Mouse (Mus musculus): ENCODE measurements around the gene Trpv2. TPM values are rescaled to one million over a fixed set of nuclear protein-coding genes. Genes with fewer than 3 reads are reported as not detected.

Trpv2 gene
- 1 to 10 TPM; 2.4 to 3.3 TPM for total RNA-seq (2021)

GRCm38 (mm10) chr11:62573959-62574702, at the start of gene Trpv2:
Trpv2 (plus strand) TSS chr11:62574486.
- no peak for DNase-seq (ENCODE audit: low spot score)
- intact Hi-C loops (cut with DNase I) = loop anchor here (2.0 kb wide), 1 partner anchor 177 kb away; no protein-coding TSS in a partner anchor

- DNase-seq (ENCODE audit: low spot score) = no peak
- intact Hi-C loops (cut with DNase I) = loop anchor here (5.0 kb wide), 2 partner anchors 40 to 80 kb away; partner anchors contain the start of genes Ncor1 and Pigl
These were observed 37.2 kb upstream of the Trpv2 start for GRCm38 (mm10) chr11:62537089-62537488.

GRCm38 (mm10) chr11:62537590-62537989, 36.7 kb upstream of the Trpv2 start:
- intact Hi-C loops (cut with DNase I) = loop anchor here (5.0 kb wide), 2 partner anchors 40 to 80 kb away; partner anchors contain the start of genes Ncor1 and Pigl
- DNase-seq (ENCODE audit: low spot score) = no peak

GRCm38 (mm10) chr11:62538321-62539088, 35.8 kb upstream of the Trpv2 start:
- intact Hi-C loops (cut with DNase I) = loop anchor here (5.0 kb wide), 2 partner anchors 39 to 81 kb away; partner anchors contain the start of genes Ncor1 and Pigl
- peak; percentile 20 for DNase-seq (ENCODE audit: low spot score)

GRCm38 (mm10) chr11:62539089-62539890, 35.0 kb upstream of the Trpv2 start, which contains the start of gene Cenpv:
Cenpv (minus strand) TSS chr11:62539261.
- intact Hi-C loops (cut with DNase I) = loop anchor here (5.0 kb wide), 2 partner anchors 38 to 82 kb away; partner anchors contain the start of genes Ncor1 and Pigl
- DNase-seq (ENCODE audit: low spot score) = peak; percentile 40

- intact Hi-C loops (cut with DNase I) = no loop called here
- DNase-seq (ENCODE audit: low spot score) = no peak
These were observed 34.1 kb upstream of the Trpv2 start for GRCm38 (mm10) chr11:62540167-62540566.

GRCm38 (mm10) chr11:62540969-62541368, 33.3 kb upstream of the Trpv2 start:
- DNase-seq (ENCODE audit: low spot score) = no peak
- intact Hi-C loops (cut with DNase I) = no loop called here

- intact Hi-C loops (cut with DNase I) = no loop called here
- no peak for DNase-seq (ENCODE audit: low spot score)
These were observed 32.7 kb upstream of the Trpv2 start for GRCm38 (mm10) chr11:62541581-62541980.

GRCm38 (mm10) chr11:62543991-62544390, 30.3 kb upstream of the Trpv2 start:
- intact Hi-C loops (cut with DNase I) = no loop called here
- DNase-seq (ENCODE audit: low spot score) = no peak

- peak; percentile 53 for DNase-seq (ENCODE audit: low spot score)
- intact Hi-C loops (cut with DNase I) = loop anchor here (2.0 to 10.0 kb wide), 3 partner anchors 53 to 615 kb away; partner anchors contain the start of genes Akap10, Ncor1 and Pigl
These were observed 24.5 kb upstream of the Trpv2 start for GRCm38 (mm10) chr11:62549782-62550181.

- intact Hi-C loops (cut with DNase I) = loop anchor here (2.0 to 10.0 kb wide), 3 partner anchors 53 to 615 kb away; partner anchors contain the start of genes Akap10, Ncor1 and Pigl
- peak; percentile 26 for DNase-seq (ENCODE audit: low spot score)
These were observed 24.0 kb upstream of the Trpv2 start for GRCm38 (mm10) chr11:62550227-62550685.

GRCm38 (mm10) chr11:62550727-62551225, 23.5 kb upstream of the Trpv2 start, which contains the start of gene Ubb:
Ubb (plus strand) TSS chr11:62551171.
- intact Hi-C loops (cut with DNase I) = loop anchor here (2.0 to 10.0 kb wide), 3 partner anchors 52 to 616 kb away; partner anchors contain the start of genes Akap10, Ncor1 and Pigl
- DNase-seq (ENCODE audit: low spot score) = peak; percentile 99

GRCm38 (mm10) chr11:62551226-62552119, 22.8 kb upstream of the Trpv2 start:
- peak; percentile 79 for DNase-seq (ENCODE audit: low spot score)
- intact Hi-C loops (cut with DNase I) = loop anchor here (2.0 to 10.0 kb wide), 3 partner anchors 51 to 617 kb away; partner anchors contain the start of genes Akap10, Ncor1 and Pigl

- intact Hi-C loops (cut with DNase I) = loop anchor here (5.0 to 10.0 kb wide), 2 partner anchors 96 to 618 kb away; partner anchors contain the start of genes Akap10, Ncor1 and Pigl
- no peak for DNase-seq (ENCODE audit: low spot score)
These were observed 21.1 kb upstream of the Trpv2 start for GRCm38 (mm10) chr11:62553186-62553585.

GRCm38 (mm10) chr11:62553633-62554032, 20.7 kb upstream of the Trpv2 start:
- DNase-seq (ENCODE audit: low spot score) = no peak
- intact Hi-C loops (cut with DNase I) = loop anchor here (5.0 to 10.0 kb wide), 2 partner anchors 96 to 619 kb away; partner anchors contain the start of genes Akap10, Ncor1 and Pigl

GRCm38 (mm10) chr11:62554163-62554855, 20.0 kb upstream of the Trpv2 start:
- intact Hi-C loops (cut with DNase I) = loop anchor here (5.0 to 10.0 kb wide), 2 partner anchors 97 to 620 kb away; partner anchors contain the start of genes Akap10, Ncor1 and Pigl
- DNase-seq (ENCODE audit: low spot score) = no peak

GRCm38 (mm10) chr11:62554934-62555517, 19.3 kb upstream of the Trpv2 start:
- no peak for DNase-seq (ENCODE audit: low spot score)
- intact Hi-C loops (cut with DNase I) = loop anchor here (5.0 to 10.0 kb wide), 2 partner anchors 98 to 620 kb away; partner anchors contain the start of genes Akap10, Ncor1 and Pigl
